Mouse (Mus musculus): Measurements from ENCODE around the gene Rln3. TPM values are rescaled to one million over a fixed set of nuclear protein-coding genes. Genes with fewer than 3 reads are reported as not detected.

The Rln3 gene
- polyA plus RNA-seq (2011; ENCODE audit: insufficient read length, low read depth, missing spikeins), result not detected in 2 replicates

DNA sequence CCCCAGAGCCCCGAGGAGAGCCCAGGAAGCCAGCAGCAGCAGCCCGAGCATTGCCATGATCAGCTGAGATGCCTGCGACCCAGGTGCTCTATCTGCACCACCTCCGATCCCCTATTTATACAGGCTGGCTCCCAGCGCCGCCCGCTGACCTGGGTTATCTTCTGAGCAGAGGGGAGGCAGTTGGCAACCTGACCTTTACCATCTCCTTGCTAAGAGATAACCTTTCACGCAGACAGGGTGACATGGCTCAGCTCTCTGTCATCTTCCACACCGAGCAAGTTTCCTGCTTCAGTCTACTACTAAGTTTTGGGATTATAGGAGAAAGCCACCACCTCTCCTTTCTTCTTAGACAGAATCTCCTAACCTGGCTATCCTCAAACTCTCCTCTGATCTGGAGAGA, at the start of gene Rln3:
Gene Rln3, minus strand, starts transcription at position 101 of the 400 bp plus-strand sequence.
- Histone ChIP-seq H3K4me3 (ENCODE audit: insufficient read depth, low read length) (no peak within 1 kb of the TSS), H3K4me1 (ENCODE audit: control insufficient read depth, insufficient read depth, low read length) (peaks cover 1% of the 10 kb centered on the region; the same call in 1 of the 2 replicates), H3K27ac (ENCODE audit: insufficient read depth, low read length) (no peak within 1 kb of the TSS)
- TF ChIP-seq CTCF (IDR thresholded peaks at IDR 0.05; ENCODE audit: borderline replicate concordance, insufficient read depth, low read length) (no peak), POLR2A (IDR thresholded peaks at IDR 0.05; ENCODE audit: low read depth, low read length) (no peak)

- Histone ChIP-seq H3K4me3 (ENCODE audit: insufficient read depth, low read length) (no peak overlapping the region), H3K27ac (ENCODE audit: insufficient read depth, low read length) (no peak overlapping the region), H3K4me1 (ENCODE audit: control insufficient read depth, insufficient read depth, low read length) (no peaks in the 10 kb centered on the region)
- TF ChIP-seq POLR2A (IDR thresholded peaks at IDR 0.05; ENCODE audit: low read depth, low read length) (no peak), CTCF (IDR thresholded peaks at IDR 0.05; ENCODE audit: borderline replicate concordance, insufficient read depth, low read length) (no peak)
Measured at GRCm38 (mm10) chr8:84090585-84090984, 45.8 kb upstream of the Rln3 start.

DNA sequence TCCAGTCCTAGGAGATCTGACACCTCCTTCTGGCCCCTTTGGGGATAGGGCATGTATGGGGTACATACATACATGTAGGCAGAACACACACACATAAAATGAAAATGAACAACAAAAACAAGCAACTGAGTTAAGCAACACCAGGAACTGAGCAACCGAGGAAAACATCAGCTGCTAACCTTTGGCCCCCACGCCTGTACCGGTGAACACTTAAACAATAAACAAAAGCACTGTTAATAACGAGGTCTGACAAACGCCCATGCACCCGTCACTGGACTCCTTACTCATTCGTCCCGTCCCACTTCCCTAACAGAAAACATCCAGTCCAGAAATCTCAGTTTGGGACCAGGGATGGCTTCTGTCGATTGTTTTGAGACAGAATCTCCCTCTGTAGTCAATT, 44.5 kb upstream of the Rln3 start:
- no peak for TF ChIP-seq CTCF (IDR thresholded peaks at IDR 0.05; ENCODE audit: borderline replicate concordance, insufficient read depth, low read length)
- no peak for TF ChIP-seq POLR2A (IDR thresholded peaks at IDR 0.05; ENCODE audit: low read depth, low read length)

DNA sequence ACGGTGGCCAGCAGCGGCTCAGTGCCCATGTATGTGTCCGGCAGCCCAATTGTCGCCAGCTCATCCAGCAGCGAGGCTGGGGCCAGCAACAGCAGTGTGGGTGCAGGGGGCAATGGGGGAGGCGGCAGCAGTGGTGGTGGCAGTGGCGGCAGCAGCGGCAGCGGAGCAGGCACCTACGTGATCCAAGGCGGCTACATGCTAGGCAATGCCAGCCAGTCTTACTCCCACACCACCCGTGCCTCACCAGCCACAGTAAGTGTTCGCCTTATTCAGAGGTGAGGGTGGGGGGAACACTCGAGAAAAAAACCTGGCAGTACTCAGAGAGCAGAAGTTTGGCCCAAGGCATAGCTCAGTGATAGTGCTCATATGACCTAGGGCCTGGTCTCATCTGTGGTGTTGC, 43.0 kb upstream of the Rln3 start:
- Histone ChIP-seq H3K4me1 (ENCODE audit: control insufficient read depth, insufficient read depth, low read length) (no peaks in the 10 kb centered on the region), H3K4me3 (ENCODE audit: insufficient read depth, low read length) (no peak overlapping the region), H3K27ac (ENCODE audit: insufficient read depth, low read length) (no peak overlapping the region)
- TF ChIP-seq CTCF (IDR thresholded peaks at IDR 0.05; ENCODE audit: borderline replicate concordance, insufficient read depth, low read length), result no peak
- TF ChIP-seq POLR2A (IDR thresholded peaks at IDR 0.05; ENCODE audit: low read depth, low read length), result no peak

More for the DNA sequence above, 44.5 kb upstream of the Rln3 start:
- Histone ChIP-seq H3K4me1 (ENCODE audit: control insufficient read depth, insufficient read depth, low read length) (no peaks in the 10 kb centered on the region), H3K4me3 (ENCODE audit: insufficient read depth, low read length) (no peak overlapping the region), H3K27ac (ENCODE audit: insufficient read depth, low read length) (no peak overlapping the region)

DNA sequence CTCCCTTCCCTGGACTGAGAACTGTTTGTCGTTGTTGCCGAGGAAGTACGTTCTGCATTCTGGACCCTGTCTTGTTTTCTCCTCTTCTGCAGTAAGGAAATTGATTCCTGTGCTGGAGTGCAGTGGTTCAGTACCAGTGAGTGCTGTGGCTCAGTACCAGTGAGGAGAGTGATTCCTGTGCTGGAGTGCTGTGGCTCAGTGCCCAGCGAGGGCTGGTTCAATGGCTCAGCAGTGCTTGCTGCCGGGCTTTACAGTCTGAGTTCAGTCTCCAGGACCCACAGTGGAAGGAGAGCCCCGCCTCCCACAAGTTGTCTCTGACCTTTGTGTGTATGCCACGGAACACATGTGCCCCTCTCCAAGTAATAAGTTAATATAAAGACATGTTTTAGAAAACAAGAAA, 42.4 kb upstream of the Rln3 start:
- no peak overlapping the region for H3K4me3 ChIP-seq (ENCODE audit: insufficient read depth, low read length)
- TF ChIP-seq POLR2A (IDR thresholded peaks at IDR 0.05; ENCODE audit: low read depth, low read length) (no peak), CTCF (IDR thresholded peaks at IDR 0.05; ENCODE audit: borderline replicate concordance, insufficient read depth, low read length) (no peak)
- H3K4me1 ChIP-seq (ENCODE audit: control insufficient read depth, insufficient read depth, low read length), result no peaks in the 10 kb centered on the region
- no peak overlapping the region for H3K27ac ChIP-seq (ENCODE audit: insufficient read depth, low read length)

GRCm38 (mm10) chr8:84084341-84085115, 39.7 kb upstream of the Rln3 start:
- Histone ChIP-seq H3K4me1 (ENCODE audit: control insufficient read depth, insufficient read depth, low read length) (no peaks in the 10 kb centered on the region), H3K27ac (ENCODE audit: insufficient read depth, low read length) (no peak overlapping the region), H3K4me3 (ENCODE audit: insufficient read depth, low read length) (no peak overlapping the region)
- TF ChIP-seq CTCF (IDR thresholded peaks at IDR 0.05; ENCODE audit: borderline replicate concordance, insufficient read depth, low read length) (no peak), POLR2A (IDR thresholded peaks at IDR 0.05; ENCODE audit: low read depth, low read length) (no peak)

GRCm38 (mm10) chr8:84083829-84084241, 39.0 kb upstream of the Rln3 start:
- no peaks in the 10 kb centered on the region for H3K4me1 ChIP-seq (ENCODE audit: control insufficient read depth, insufficient read depth, low read length)
- no peak overlapping the region for H3K27ac ChIP-seq (ENCODE audit: insufficient read depth, low read length)
- no peak overlapping the region for H3K4me3 ChIP-seq (ENCODE audit: insufficient read depth, low read length)
- TF ChIP-seq POLR2A (IDR thresholded peaks at IDR 0.05; ENCODE audit: low read depth, low read length) (no peak), CTCF (IDR thresholded peaks at IDR 0.05; ENCODE audit: borderline replicate concordance, insufficient read depth, low read length) (no peak)

DNA sequence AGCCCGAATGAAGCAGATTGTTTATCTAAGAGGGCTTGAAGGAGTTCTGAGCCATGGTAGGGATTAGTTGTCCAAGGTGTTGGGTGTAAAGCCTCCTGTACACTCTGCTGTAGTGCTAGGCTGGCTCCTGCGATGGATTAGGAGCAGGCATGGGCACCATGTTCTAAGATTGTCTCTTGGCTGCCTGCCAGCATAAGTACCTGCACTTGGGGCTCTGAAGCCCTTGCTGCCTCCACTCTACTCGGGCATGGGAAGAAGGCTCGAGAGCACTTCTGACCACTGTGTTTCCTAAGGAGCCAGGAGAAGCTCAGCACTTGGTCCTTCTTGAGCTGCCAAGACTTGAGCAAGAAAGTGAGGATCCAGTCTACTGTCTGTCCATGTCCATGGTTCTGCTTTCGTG, 34.4 kb upstream of the Rln3 start:
- no peaks in the 10 kb centered on the region for H3K4me1 ChIP-seq (ENCODE audit: control insufficient read depth, insufficient read depth, low read length)
- no peak for TF ChIP-seq POLR2A (IDR thresholded peaks at IDR 0.05; ENCODE audit: low read depth, low read length)
- no peak for TF ChIP-seq CTCF (IDR thresholded peaks at IDR 0.05; ENCODE audit: borderline replicate concordance, insufficient read depth, low read length)
- no peak overlapping the region for H3K4me3 ChIP-seq (ENCODE audit: insufficient read depth, low read length)
- no peak overlapping the region for H3K27ac ChIP-seq (ENCODE audit: insufficient read depth, low read length)

DNA sequence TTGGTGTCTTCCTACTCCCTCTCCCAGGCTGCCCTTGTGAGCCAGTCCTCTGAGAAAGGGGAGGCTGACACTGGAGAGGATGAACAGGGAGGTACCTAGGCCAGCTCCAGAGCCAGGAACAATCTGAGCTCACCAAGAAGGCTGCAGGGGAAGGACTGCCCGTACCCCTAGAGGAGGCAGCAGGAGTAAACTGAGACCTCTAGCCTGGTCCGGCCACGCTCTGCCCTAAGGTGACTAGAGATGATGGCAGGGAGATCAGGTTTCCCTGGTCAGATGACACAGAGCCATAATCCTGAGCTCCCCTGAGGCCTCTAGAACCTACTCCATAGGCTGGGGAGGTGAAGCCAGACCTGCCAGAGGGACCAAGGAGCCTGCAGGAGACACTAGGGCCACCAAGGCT, 32.0 kb upstream of the Rln3 start:
- H3K27ac ChIP-seq (ENCODE audit: insufficient read depth, low read length), result no peak overlapping the region
- TF ChIP-seq CTCF (IDR thresholded peaks at IDR 0.05; ENCODE audit: borderline replicate concordance, insufficient read depth, low read length) (no peak), POLR2A (IDR thresholded peaks at IDR 0.05; ENCODE audit: low read depth, low read length) (no peak)
- H3K4me1 ChIP-seq (ENCODE audit: control insufficient read depth, insufficient read depth, low read length), result no peaks in the 10 kb centered on the region
- no peak overlapping the region for H3K4me3 ChIP-seq (ENCODE audit: insufficient read depth, low read length)

- Histone ChIP-seq H3K4me3 (ENCODE audit: insufficient read depth, low read length) (no peak overlapping the region), H3K27ac (ENCODE audit: insufficient read depth, low read length) (no peak overlapping the region), H3K4me1 (ENCODE audit: control insufficient read depth, insufficient read depth, low read length) (no peaks in the 10 kb centered on the region)
- TF ChIP-seq POLR2A (IDR thresholded peaks at IDR 0.05; ENCODE audit: low read depth, low read length), result no peak
- no peak for TF ChIP-seq CTCF (IDR thresholded peaks at IDR 0.05; ENCODE audit: borderline replicate concordance, insufficient read depth, low read length)
Measured at GRCm38 (mm10) chr8:84076412-84076811, 31.6 kb upstream of the Rln3 start.

Data from embryonic fibroblast, embryonic 13.5 days (primary cell).